Mouse (Mus musculus) midbrain, embryonic 13.5 days (tissue): ENCODE measurements around the gene Ddr2. TPM values are rescaled to one million over a fixed set of nuclear protein-coding genes. Genes with fewer than 3 reads are reported as not detected.
"Not testable (repeated sequence)": the region's sequence is repeated elsewhere in the genome, so short reads cannot be mapped to it uniquely, and the experiment has no call there.

Experiments
- ATAC-seq: fragments of 200-750 bp; cut with Nextera tagmentation; 2 replicates; pipeline ENCODE4 v1.8.0; 2017; ENCODE audit warnings: mild to moderate bottlenecking, moderate TSS enrichment, moderate library complexity
- H3K27ac ChIP-seq: fragments of 300-500 bp; sonication (generic); 2 replicates; pipeline ENCODE4 v1.5.1; 2015; ENCODE audit warnings: inconsistent platforms, mild to moderate bottlenecking, moderate library complexity
- H3K27me3 ChIP-seq: fragments of 300-500 bp; sonication (generic); 2 replicates; pipeline ENCODE4 v1.6.1; 2015; ENCODE audit warnings: mild to moderate bottlenecking, inconsistent platforms
- H3K36me3 ChIP-seq: fragments of 300-500 bp; sonication (generic); 2 replicates; pipeline ENCODE4 v1.6.1; 2015; ENCODE audit warnings: mild to moderate bottlenecking, inconsistent platforms
- H3K4me1 ChIP-seq: fragments of 300-500 bp; sonication (generic); replicated peaks from 2 replicates; pipeline ENCODE4 v1.6.1; 2015; ENCODE audit warnings: inconsistent platforms
- H3K4me2 ChIP-seq: fragments of 300-500 bp; sonication (generic); replicated peaks from 2 replicates; pipeline ENCODE4 v1.6.1; 2015; ENCODE audit warnings: moderate library complexity, mild to moderate bottlenecking, inconsistent platforms
- H3K4me3 ChIP-seq: fragments of 300-500 bp; sonication (generic); replicated peaks from 2 replicates; pipeline ENCODE4 v1.5.1; 2015; ENCODE audit warnings: mild to moderate bottlenecking, inconsistent platforms
- H3K9ac ChIP-seq: fragments of 300-500 bp; sonication (generic); replicated peaks from 2 replicates; pipeline ENCODE4 v1.6.1; 2015; ENCODE audit warnings: mild to moderate bottlenecking, inconsistent platforms
- H3K9me3 ChIP-seq: fragments of 300-500 bp; sonication (generic); 2 replicates; pipeline ENCODE4 v1.6.1; 2016; ENCODE audit warnings: mild to moderate bottlenecking, inconsistent platforms
- WGBS: fragments of 180-500 bp; shearing (Covaris S2); methylation state at CpG from one replicate; pipeline ENCODE4 v1.1.7; 2015; 5-methylcytosine and 5-hydroxymethylcytosine counted together
- polyA plus RNA-seq: library from polyadenylated mRNA; unstranded; fragments of >200 nt; fragmentation: Nextera tagmentation; extraction: Ambion mirVana; gene quantifications from 2 replicates; pipeline ENCODE4 v1.2.1, GENCODE M21; 2015

Gene Ddr2
- polyA plus RNA-seq, 1 experiment from 2014 or later, result 7.4 TPM

DNA sequence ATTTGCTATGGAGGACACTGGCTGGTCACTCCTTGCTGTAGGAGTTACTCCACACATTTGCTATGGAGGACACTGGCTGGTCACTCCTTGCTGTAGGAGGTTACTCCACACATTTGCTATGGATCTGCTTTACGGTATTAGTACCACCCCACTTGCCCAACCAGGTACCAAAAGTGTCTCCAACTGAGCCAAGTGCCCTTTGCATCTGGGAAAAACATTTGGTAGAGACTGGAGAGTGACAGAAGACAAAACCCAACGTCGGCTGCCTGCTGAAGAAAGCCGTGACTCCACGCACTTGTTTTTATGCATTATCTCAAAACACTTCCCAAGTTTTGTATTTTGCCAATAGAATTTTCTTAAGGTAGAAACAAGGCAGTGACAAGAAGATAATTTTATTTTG lies 31.1 kb upstream of the Ddr2 start:
- Histone ChIP-seq H3K36me3 (peaks cover 23% of the 10 kb centered on the region), H3K4me1 (no peaks in the 10 kb centered on the region), H3K27ac (no peak overlapping the region), H3K4me2 (no peak overlapping the region), H3K4me3 (no peak overlapping the region), H3K9ac (no peak overlapping the region), H3K27me3 (no peaks in the 10 kb centered on the region), H3K9me3 (no peaks in the 10 kb centered on the region)
- no peak for ATAC-seq
- 94% methylated on average over 5 of the region's 5 CpGs for WGBS

DNA sequence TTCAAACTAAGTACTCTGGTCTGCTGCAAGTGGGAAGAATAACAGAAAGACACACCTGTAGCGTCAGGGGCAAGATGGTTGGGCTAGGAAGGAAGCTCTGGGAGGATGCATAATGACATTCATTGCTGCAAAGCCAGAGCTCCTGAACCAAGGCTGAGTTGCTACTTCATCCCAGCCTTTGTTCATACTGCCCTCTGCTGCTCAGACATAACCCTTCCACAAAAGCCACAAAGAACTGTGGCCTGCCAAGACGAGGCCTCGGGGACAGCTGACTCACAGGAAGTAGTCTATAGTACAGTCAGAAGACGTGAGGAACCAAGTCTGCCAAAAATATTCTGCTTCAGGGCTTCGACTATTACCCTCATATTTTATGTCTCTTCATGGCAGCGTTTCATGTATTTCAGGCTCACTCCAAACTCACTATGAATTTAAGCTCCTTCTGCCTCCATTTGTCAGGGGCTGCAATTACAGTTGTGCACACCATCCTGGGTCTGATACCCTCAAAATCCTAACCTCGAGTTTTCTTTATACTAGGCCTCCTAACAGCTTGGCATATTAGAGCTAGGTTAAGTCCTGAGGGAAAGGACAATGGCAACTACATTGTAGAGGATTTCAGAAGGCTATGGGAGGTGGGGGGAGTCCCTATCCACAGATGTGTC lies 25.9 kb upstream of the Ddr2 start:
- H3K9ac ChIP-seq, result no peak overlapping the region
- 32% methylated on average over 7 of the region's 7 CpGs for WGBS
- H3K9me3 ChIP-seq, result no peaks in the 10 kb centered on the region
- no peak overlapping the region for H3K4me2 ChIP-seq
- H3K36me3 ChIP-seq, result 0 out of 2 replicates have a peak, but pooled peaks cover 4% of the 10 kb centered on the region
- no peaks in the 10 kb centered on the region for H3K4me1 ChIP-seq
- no peak overlapping the region for H3K27ac ChIP-seq
- peak; percentile 76 for ATAC-seq
- H3K27me3 ChIP-seq, result no peaks in the 10 kb centered on the region
- H3K4me3 ChIP-seq, result no peak overlapping the region

DNA sequence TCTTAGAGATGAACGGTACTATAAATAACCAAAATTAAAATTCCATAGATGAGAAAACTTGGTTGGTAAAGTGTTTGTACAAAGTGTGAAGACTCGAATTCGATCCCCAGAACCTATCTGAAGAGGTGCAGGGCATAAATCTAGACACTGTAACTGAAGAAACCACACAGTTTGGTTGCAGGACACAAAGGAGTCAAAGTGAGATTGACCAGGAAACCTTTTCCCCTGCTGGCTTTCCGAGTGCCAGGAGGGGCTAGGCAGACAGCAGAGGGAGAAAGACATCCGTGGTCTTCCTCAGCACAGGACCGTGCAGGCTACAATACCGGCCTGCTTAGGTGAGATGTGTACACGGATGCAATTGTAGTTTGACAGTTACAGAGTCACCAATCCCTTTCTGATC lies 23.7 kb upstream of the Ddr2 start:
- H3K9me3 ChIP-seq, result no peaks in the 10 kb centered on the region
- H3K27ac ChIP-seq, result no peak overlapping the region
- H3K27me3 ChIP-seq, result no peaks in the 10 kb centered on the region
- H3K4me3 ChIP-seq, result no peak overlapping the region
- no peaks in the 10 kb centered on the region for H3K4me1 ChIP-seq
- ATAC-seq, result no peak
- 92% methylated on average over 8 of the region's 8 CpGs for WGBS
- no peaks in the 10 kb centered on the region for H3K36me3 ChIP-seq
- no peak overlapping the region for H3K9ac ChIP-seq
- no peak overlapping the region for H3K4me2 ChIP-seq

DNA sequence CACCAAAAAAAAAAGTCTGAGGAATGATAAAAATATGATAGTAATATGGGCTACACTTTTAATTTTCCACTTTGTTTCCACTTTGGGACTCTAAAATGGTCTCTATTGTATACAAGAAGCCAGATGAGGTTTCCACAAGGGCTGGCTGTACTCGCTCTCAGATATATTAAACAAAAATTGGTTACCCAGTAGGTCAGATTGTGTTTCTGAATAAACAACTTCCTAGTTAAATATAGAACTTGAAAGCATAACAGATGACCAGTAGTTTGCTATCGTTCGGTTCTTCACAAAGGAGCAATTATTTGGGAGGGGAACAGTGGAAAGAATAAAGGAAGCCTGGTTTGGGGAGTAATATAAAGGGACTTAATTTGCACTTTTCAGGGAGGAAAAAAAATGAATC lies 20.4 kb upstream of the Ddr2 start:
- H3K4me1 ChIP-seq, result no peaks in the 10 kb centered on the region
- no peak overlapping the region for H3K4me3 ChIP-seq
- no peak overlapping the region for H3K27ac ChIP-seq
- no peak overlapping the region for H3K4me2 ChIP-seq
- H3K36me3 ChIP-seq, result no peaks in the 10 kb centered on the region
- H3K9me3 ChIP-seq, result no peaks in the 10 kb centered on the region
- 84% methylated on average over 3 of the region's 3 CpGs for WGBS
- ATAC-seq, result no peak
- no peak overlapping the region for H3K9ac ChIP-seq
- H3K27me3 ChIP-seq, result no peaks in the 10 kb centered on the region

DNA sequence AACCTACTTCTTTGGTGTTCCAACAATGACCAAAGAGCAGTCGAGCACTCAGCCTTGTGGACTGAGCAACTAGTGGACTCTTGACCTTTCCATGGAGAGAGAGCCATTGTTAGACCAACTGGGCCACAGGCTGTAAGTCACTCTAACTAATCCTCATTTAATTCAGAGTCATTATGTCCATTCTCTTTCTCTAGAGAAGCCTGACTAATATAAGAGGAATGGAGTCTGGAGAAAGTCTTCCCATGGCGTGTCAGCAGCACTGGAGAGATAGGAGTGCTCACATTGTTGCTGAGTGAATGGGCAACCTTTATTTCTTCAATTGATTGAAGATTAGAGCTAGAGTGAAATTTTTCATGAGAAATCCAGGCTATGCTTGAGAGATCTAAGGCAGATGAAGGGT lies 14.1 kb upstream of the Ddr2 start:
- H3K4me3 ChIP-seq, result no peak overlapping the region
- WGBS, result 29% methylated on average over 2 of the region's 2 CpGs
- no peaks in the 10 kb centered on the region for H3K36me3 ChIP-seq
- no peak overlapping the region for H3K9ac ChIP-seq
- no peak overlapping the region for H3K4me2 ChIP-seq
- H3K9me3 ChIP-seq, result 0 out of 2 replicates have a peak, but pooled peaks cover 6% of the 10 kb centered on the region
- no peaks in the 10 kb centered on the region for H3K4me1 ChIP-seq
- no peak for ATAC-seq
- H3K27ac ChIP-seq, result no peak overlapping the region
- no peaks in the 10 kb centered on the region for H3K27me3 ChIP-seq

DNA sequence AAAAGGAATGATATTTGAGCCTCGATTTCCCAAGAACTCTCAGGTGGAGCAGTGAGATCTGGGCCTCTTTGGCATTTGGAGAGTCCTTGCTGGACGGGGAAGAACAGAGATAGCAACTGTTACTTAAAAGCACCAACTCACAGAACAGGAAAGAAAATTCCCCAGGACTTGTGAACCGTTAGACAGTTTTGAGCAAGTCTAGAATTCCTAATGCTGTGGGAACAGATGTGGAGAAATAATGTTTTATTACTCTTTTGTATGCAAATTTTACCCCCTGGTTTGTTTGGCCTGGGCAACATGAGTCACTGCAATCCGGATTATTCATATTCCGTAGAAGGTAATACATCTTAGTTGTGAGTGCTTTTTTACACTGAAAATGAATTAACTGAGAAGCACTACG lies 3.1 kb upstream of the Ddr2 start:
- WGBS, result 90% methylated on average over 6 of the region's 6 CpGs
- H3K4me2 ChIP-seq, result no peak overlapping the region
- no peaks in the 10 kb centered on the region for H3K4me1 ChIP-seq
- no peak overlapping the region for H3K9ac ChIP-seq
- ATAC-seq, result no peak
- H3K4me3 ChIP-seq, result no peak overlapping the region
- no peaks in the 10 kb centered on the region for H3K36me3 ChIP-seq
- no peaks in the 10 kb centered on the region for H3K27me3 ChIP-seq
- H3K27ac ChIP-seq, result no peak overlapping the region
- H3K9me3 ChIP-seq, result no peaks in the 10 kb centered on the region

DNA sequence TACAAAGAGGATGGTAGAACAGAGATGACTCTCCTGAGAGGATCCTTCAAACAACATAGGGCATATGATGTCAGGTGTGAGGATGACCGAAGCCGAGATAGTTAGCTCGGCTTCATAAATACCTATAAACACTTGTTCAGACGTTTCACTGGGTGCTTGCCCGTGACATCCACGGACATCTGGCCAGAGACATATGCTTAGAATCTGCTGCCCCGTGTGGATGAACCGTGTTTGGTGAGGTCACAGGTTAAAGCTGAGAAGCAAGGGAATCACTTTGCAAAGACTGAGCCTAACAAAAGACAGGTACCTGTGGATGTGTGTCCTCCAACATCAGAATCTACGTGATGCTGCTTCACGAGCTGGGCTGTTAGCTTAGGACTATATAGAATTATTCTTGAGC lies 1.7 kb upstream of the Ddr2 start:
- Histone ChIP-seq H3K4me2 (no peak overlapping the region), H3K9ac (no peak overlapping the region), H3K27ac (no peak overlapping the region), H3K4me1 (no peaks in the 10 kb centered on the region), H3K4me3 (no peak overlapping the region), H3K27me3 (no peaks in the 10 kb centered on the region), H3K36me3 (no peaks in the 10 kb centered on the region), H3K9me3 (no peaks in the 10 kb centered on the region)
- no peak for ATAC-seq
- WGBS, result 88% methylated on average over 10 of the region's 10 CpGs

DNA sequence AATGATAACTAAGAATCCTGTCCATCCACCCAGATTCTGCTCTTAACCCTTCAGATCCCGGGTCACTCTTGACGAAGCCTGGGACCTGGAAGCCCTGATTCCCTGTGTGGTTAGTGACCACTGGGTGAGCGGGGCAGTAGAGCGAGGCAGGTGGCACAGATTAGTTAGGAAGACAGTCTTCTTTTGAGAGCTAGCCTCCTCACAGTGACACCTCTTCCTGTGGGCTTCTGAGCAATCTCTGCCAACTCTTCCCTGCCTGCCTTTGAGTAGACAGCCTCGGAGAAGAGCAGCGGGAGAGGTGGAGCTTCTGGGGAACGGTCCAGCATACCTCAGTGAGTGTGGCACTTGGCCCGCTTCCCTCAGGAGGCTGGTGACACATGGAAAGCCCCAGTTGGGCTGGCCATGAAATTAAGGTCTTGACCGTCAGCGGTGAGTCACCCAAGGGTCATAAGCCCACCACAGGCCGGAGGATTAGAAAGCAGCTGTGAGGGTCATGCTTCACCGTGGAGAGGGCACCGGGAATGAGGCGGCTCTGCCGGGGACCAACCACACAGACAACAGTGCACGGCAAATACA lies 1.2 kb upstream of the Ddr2 start:
- Histone ChIP-seq H3K4me2 (no peak overlapping the region), H3K27me3 (no peaks in the 10 kb centered on the region), H3K9ac (no peak overlapping the region), H3K9me3 (no peaks in the 10 kb centered on the region), H3K36me3 (no peaks in the 10 kb centered on the region), H3K27ac (no peak overlapping the region), H3K4me1 (no peaks in the 10 kb centered on the region), H3K4me3 (no peak overlapping the region)
- no peak for ATAC-seq
- WGBS, result 84% methylated on average over 16 of the region's 16 CpGs

DNA sequence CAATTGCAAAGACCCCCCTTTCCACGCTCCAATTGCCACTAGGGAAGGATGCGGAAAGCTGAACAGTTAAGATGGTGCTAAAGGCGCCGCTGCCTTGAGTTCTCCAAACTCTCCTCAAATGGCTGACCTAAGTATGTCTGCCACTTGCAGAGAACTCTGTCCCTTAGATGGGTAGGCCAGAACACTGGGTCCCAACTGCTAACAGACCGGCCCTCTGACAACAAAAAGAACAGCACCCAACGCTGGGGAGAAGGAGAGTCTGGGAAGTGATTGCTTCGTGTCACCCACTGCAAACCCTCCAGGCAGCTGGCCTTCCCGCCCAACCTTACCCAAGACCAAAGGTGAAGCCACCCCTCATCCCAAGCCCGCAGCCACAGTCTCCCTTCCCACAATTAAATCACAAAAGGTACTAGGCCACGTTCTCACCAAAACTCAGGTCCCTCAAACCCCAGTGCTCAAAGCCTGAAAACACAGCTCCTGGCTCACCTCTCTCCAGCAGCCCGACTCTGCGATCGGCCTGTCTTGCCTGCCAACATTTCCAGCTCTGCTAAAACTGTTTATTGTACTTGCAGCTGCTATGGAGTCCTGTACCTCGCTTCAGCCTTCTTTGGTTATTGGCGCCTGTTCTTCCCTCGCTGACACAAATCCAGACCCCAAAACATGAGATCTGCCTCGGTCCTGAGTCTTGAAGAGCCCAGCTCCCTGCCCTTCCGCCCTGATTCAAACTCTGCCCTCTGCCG lies 616 bp downstream of the Ddr2 start:
- Histone ChIP-seq H3K9ac (no peak overlapping the region), H3K4me2 (no peak overlapping the region), H3K4me3 (no peak overlapping the region), H3K9me3 (no peaks in the 10 kb centered on the region), H3K27ac (no peak overlapping the region), H3K36me3 (no peaks in the 10 kb centered on the region), H3K4me1 (no peaks in the 10 kb centered on the region), H3K27me3 (no peaks in the 10 kb centered on the region)
- ATAC-seq, result no peak
- WGBS, result 84% methylated on average over 19 of the region's 19 CpGs

DNA sequence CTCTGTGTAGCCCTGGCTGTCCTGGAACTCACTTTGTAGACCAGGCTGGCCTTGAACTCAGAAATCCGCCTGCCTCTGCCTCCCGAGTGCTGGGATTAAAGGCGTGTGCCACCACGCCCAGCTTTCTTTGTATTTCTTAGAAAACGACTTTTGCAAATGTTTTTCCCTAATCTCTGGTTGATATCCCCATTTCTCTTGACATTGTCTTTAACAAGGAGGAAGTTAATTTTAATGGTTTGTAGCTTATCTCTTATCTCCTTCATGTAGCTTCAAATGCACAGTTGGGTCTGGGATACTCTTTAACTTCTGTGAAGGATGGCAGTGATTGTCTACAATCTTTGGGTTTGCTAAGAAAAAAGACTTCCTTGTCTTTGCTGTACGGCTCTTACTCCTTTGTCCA lies 7.7 kb downstream of the Ddr2 start:
- H3K36me3 ChIP-seq, H3K27ac ChIP-seq, H3K4me1 ChIP-seq, ATAC-seq, H3K9ac ChIP-seq, H3K4me2 ChIP-seq, H3K27me3 ChIP-seq, H3K4me3 ChIP-seq, H3K9me3 ChIP-seq: not testable (repeated sequence)
- 94% methylated on average over 6 of the region's 6 CpGs for WGBS

DNA sequence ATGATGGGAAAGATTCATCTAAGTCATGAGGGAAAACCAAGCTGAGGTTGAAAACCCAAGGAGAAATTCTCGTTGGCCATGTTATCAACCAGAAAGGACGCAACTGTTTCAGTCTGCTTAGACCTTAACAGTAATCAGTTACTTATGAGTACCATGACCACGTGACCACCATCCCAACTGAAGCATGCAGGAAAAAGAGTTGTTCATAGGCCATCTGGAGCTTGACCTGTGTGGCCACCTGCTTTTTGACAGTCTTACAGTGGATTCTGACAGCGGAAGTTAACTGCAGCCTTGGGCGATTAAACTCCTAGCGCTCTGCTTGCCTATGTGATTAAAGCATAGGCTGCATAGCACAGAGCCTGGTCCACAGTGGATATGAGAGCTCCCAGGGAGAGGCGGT lies 23.9 kb downstream of the Ddr2 start:
- Histone ChIP-seq H3K4me2 (no peak overlapping the region), H3K27ac (no peak overlapping the region), H3K9me3 (no peaks in the 10 kb centered on the region), H3K36me3 (no peaks in the 10 kb centered on the region), H3K4me3 (no peak overlapping the region), H3K4me1 (no peaks in the 10 kb centered on the region), H3K9ac (no peak overlapping the region), H3K27me3 (no peaks in the 10 kb centered on the region)
- no peak for ATAC-seq
- 93% methylated on average over 7 of the region's 7 CpGs for WGBS

DNA sequence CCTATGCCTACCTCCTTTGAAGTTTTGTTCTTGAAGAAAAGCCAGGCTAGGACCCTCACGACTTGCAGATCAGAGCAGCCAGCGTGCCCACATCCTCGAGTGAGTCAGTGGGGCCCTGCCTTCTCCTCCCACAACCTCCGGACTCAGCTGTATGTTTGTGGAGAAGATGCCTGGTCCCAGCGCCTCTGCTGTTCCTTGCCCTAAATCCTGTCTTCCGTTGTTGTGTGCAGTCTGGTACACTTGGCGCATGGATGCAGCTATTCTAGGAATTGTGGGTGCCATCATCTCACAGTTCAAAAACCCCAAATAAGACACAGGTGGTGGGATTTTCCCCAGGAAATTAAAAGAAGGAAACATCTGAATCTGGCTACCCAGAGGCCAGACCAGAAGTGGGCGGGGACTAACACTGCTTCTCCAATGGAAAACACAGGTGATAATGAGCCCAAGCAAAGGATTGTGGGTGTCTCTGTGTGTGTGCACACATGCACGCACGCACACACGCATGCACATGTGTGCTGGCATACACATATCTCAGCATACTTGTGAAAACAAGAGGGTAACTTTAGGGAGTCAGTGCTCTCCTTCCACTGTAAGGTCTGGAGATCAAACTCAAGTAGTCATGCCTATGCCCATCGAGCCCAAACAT lies 26.3 kb downstream of the Ddr2 start:
- WGBS, result 90% methylated on average over 12 of the region's 12 CpGs
- no peak overlapping the region for H3K27ac ChIP-seq
- no peaks in the 10 kb centered on the region for H3K27me3 ChIP-seq
- H3K4me3 ChIP-seq, result no peak overlapping the region
- H3K9ac ChIP-seq, result no peak overlapping the region
- no peaks in the 10 kb centered on the region for H3K9me3 ChIP-seq
- H3K4me1 ChIP-seq, result no peaks in the 10 kb centered on the region
- H3K4me2 ChIP-seq, result no peak overlapping the region
- no peaks in the 10 kb centered on the region for H3K36me3 ChIP-seq
- no peak for ATAC-seq
